Mouse (Mus musculus) neural tube, embryonic 13.5 days (tissue): Measurements from ENCODE around the gene Olfr424. TPM values are rescaled to one million over a fixed set of nuclear protein-coding genes. Genes with fewer than 3 reads are reported as not detected.

Source experiments
- ATAC-seq: fragments of 200-750 bp; cut with Nextera tagmentation; 2 replicates; pipeline ENCODE4 v1.8.0; 2017; ENCODE audit warnings: low read depth, mild to moderate bottlenecking, moderate TSS enrichment, moderate library complexity
- H3K27ac ChIP-seq: fragments of 300-500 bp; sonication (generic); replicated peaks from 2 replicates; pipeline ENCODE4 v1.5.1; 2015; ENCODE audit warnings: moderate library complexity, mild to moderate bottlenecking, inconsistent platforms
- H3K27me3 ChIP-seq: fragments of 300-500 bp; sonication (generic); 2 replicates; pipeline ENCODE4 v1.6.1; 2015; ENCODE audit warnings: mild to moderate bottlenecking, inconsistent platforms
- H3K36me3 ChIP-seq: fragments of 300-500 bp; sonication (generic); 2 replicates; pipeline ENCODE4 v1.6.1; 2015; ENCODE audit warnings: mild to moderate bottlenecking, inconsistent platforms
- H3K4me1 ChIP-seq: fragments of 300-500 bp; sonication (generic); replicated peaks from 2 replicates; pipeline ENCODE4 v1.6.1; 2015; ENCODE audit warnings: inconsistent platforms
- H3K4me2 ChIP-seq: fragments of 300-500 bp; sonication (generic); 2 replicates; pipeline ENCODE4 v1.6.1; 2015; ENCODE audit warnings: inconsistent platforms, mild to moderate bottlenecking, moderate library complexity
- H3K4me3 ChIP-seq: fragments of 300-500 bp; sonication (generic); 2 replicates; pipeline ENCODE4 v1.5.1; 2015; ENCODE audit warnings: mild to moderate bottlenecking, inconsistent platforms
- H3K9ac ChIP-seq: fragments of 300-500 bp; sonication (generic); 2 replicates; pipeline ENCODE4 v1.6.1; 2015; ENCODE audit warnings: moderate library complexity, mild to moderate bottlenecking, inconsistent platforms
- H3K9me3 ChIP-seq: fragments of 300-500 bp; sonication (generic); 2 replicates; pipeline ENCODE4 v1.6.1; 2016; ENCODE audit warnings: inconsistent platforms
- WGBS: fragments of 180-500 bp; shearing (Covaris S2); methylation state at CpG from one replicate; pipeline ENCODE4 v1.1.7; 2015; 5-methylcytosine and 5-hydroxymethylcytosine counted together
- polyA plus RNA-seq: library from polyadenylated mRNA; unstranded; fragments of >200 nt; fragmentation: Nextera tagmentation; extraction: Ambion mirVana; gene quantifications from 2 replicates; pipeline ENCODE4 v1.2.1, GENCODE M21; 2015

Gene Olfr424
- polyA plus RNA-seq, 1 experiment from 2014 or later, result not detected

DNA sequence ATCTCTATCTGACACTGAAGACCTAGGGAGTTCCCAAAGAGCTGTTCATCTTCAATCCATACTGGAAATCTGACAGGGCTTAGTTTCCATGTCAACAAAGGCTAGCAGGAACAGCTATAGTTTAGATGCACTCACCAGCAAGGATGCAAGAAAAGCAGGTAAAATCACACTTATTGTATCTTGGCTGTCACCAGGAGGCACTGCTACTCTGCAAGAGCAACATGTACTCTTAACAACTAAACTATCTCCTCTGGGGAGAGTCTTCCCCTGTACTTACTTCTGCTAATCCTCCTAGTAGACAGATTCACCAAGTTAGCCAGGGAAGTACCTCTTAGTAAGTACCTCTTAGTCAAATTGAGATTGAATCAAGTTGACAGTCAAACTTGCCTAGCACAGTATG, 37.7 kb downstream of the Olfr424 start:
- Histone ChIP-seq H3K9me3 (no peaks in the 10 kb centered on the region), H3K36me3 (no peaks in the 10 kb centered on the region), H3K4me3 (no peak overlapping the region), H3K27ac (no peak overlapping the region), H3K4me2 (no peak overlapping the region), H3K9ac (no peak overlapping the region), H3K4me1 (no peaks in the 10 kb centered on the region), H3K27me3 (no peaks in the 10 kb centered on the region)
- ATAC-seq, result no peak

DNA sequence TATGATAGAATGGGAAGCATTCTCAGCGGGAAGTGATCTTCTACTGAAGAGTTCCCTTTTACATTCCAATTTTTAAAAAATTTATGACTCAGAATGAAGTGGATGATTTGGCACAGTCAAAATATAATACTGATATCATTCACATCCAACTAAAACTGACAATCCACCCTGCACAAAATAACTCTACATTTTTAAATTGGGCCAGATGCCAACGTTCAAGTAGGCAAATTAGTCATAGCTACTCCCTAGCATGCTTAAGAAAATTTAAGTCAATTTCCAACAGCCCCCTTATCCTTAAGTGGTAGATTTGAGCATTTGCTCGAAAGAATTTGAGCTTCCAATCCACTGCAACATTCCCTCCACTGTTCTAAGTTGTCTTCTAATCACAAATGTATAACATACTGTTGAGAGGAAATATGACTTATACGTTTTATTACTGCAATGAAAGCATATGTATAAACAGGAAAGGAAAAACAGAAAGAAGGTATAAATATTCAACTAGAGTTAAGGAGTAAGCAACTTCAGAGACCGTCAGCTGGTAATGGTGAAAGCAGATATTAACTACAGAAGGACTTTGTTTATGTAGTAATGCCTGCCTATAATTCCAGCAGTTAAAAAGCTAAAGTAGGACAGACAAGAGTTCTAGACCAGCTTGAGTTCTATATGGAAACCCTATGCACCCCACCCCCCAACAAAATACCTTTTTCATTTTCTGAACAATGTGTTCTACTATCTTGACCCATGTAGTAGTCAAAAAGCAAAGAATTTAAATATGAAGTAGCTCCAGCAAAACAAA, 39.6 kb downstream of the Olfr424 start:
- Histone ChIP-seq H3K27ac (no peak overlapping the region), H3K4me1 (no peaks in the 10 kb centered on the region), H3K9ac (no peak overlapping the region), H3K4me3 (no peak overlapping the region), H3K4me2 (no peak overlapping the region), H3K27me3 (no peaks in the 10 kb centered on the region), H3K9me3 (no peaks in the 10 kb centered on the region), H3K36me3 (no peaks in the 10 kb centered on the region)
- WGBS, result 91% methylated on average over 5 of the region's 5 CpGs
- no peak for ATAC-seq

DNA sequence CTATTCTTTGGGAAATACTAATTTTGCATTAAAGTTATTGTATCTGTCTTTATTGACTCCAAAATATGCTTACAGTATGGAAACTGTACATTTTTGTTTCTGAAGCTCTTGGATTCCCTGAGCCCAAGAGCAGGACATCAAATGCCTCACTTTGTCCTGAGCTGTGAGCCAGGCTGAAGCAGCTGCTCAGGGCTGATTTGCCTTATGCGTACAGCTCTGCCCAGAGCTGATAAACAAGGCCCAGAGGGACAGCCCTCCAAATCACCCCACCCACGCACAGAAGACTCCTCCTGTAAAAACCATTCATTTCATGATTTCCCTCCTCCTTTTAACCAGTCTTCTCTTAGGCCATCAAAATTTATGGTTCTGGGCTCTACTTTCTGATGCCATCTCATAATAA, 40.2 kb downstream of the Olfr424 start:
- no peak overlapping the region for H3K27ac ChIP-seq
- no peak for ATAC-seq
- no peaks in the 10 kb centered on the region for H3K27me3 ChIP-seq
- H3K4me1 ChIP-seq, result no peaks in the 10 kb centered on the region
- H3K4me2 ChIP-seq, result no peak overlapping the region
- no peaks in the 10 kb centered on the region for H3K36me3 ChIP-seq
- H3K9ac ChIP-seq, result no peak overlapping the region
- no peaks in the 10 kb centered on the region for H3K9me3 ChIP-seq
- no peak overlapping the region for H3K4me3 ChIP-seq
- WGBS, result 45% methylated on average over 2 of the region's 2 CpGs

DNA sequence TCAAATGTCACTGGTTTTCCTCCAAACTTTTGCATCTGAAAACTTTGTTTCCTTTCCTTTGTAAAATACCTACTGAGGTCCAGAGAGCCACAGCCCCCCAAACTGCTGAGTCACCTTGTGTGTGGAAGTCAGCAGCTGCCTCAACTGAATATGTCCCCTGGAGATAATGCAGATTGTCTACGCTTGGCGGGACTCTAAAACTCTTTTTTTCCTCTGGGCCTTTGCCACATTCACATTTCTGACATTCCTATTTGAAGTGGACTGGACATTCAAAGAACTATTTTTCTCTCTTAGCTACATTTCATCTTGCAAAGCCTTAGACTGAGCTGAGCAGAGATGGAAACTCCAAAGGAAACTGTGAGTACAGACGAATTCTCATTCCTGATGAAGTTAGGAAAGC, 41.3 kb downstream of the Olfr424 start, which contains the start of gene Spta1:
Spta1 (plus strand) TSS at position 172 of the 400 bp plus-strand sequence.
- WGBS, result 23% methylated on average over 3 of the region's 3 CpGs

More for the DNA sequence above, 41.3 kb downstream of the Olfr424 start, which contains the start of gene Spta1:
- Histone ChIP-seq H3K4me2 (no peak within 1 kb of the TSS), H3K36me3 (no peaks in the 10 kb centered on the region), H3K27me3 (no peaks in the 10 kb centered on the region), H3K9me3 (no peaks in the 10 kb centered on the region), H3K4me1 (no peaks in the 10 kb centered on the region), H3K4me3 (no peak within 1 kb of the TSS), H3K27ac (no peak within 1 kb of the TSS), H3K9ac (no peak within 1 kb of the TSS)
- ATAC-seq, result no peak

Other genes starting within 250 kb of the Olfr424 start
- gene Ifi211, start 218.5 kb upstream of the Olfr424 start, polyA plus RNA-seq, result 0.31 TPM in 1 of 2 replicates, not detected in the other
- gene Mndal, start 189.0 kb upstream of the Olfr424 start, polyA plus RNA-seq, result 0.59 and 0.78 TPM in 2 replicates
- 0.21 and 0.85 TPM in 2 replicates for gene Ifi203, start 188.8 kb upstream of the Olfr424 start, polyA plus RNA-seq
- gene Ifi202b, start 148.8 kb upstream of the Olfr424 start, polyA plus RNA-seq, result not detected in 2 replicates
- not detected in 2 replicates for gene Ifi205, start 99.7 kb upstream of the Olfr424 start, polyA plus RNA-seq
- not detected in 2 replicates for gene Olfr433, start 90.8 kb upstream of the Olfr424 start, polyA plus RNA-seq
- gene Olfr432, start 82.3 kb upstream of the Olfr424 start, polyA plus RNA-seq, result not detected in 2 replicates
- gene Olfr430, start 64.9 kb upstream of the Olfr424 start, polyA plus RNA-seq, result not detected in 2 replicates
- gene Olfr429, start 47.2 kb upstream of the Olfr424 start, polyA plus RNA-seq, result not detected in 2 replicates
- not detected in 2 replicates for gene Olfr427, start 34.6 kb upstream of the Olfr424 start, polyA plus RNA-seq
- not detected in 2 replicates for gene Olfr231, start 10.4 kb upstream of the Olfr424 start, polyA plus RNA-seq
- not detected in 2 replicates for gene Olfr420, start 24.1 kb downstream of the Olfr424 start, polyA plus RNA-seq
- 0.12 and 0.14 TPM in 2 replicates for gene Spta1, start 41.3 kb downstream of the Olfr424 start, polyA plus RNA-seq
- not detected in 2 replicates for gene Olfr419, start 120.5 kb downstream of the Olfr424 start, polyA plus RNA-seq
- gene Mptx1, start 199.0 kb downstream of the Olfr424 start, polyA plus RNA-seq, result not detected in 2 replicates
- not detected in 2 replicates for gene Olfr417, start 233.6 kb downstream of the Olfr424 start, polyA plus RNA-seq